Mouse (Mus musculus) lung, embryonic 14.5 days (tissue): ENCODE results near the gene Styxl1. TPM values are rescaled to one million over a fixed set of nuclear protein-coding genes. Genes with fewer than 3 reads are reported as not detected.
A peak's percentile ranks its signal among the peaks of the same experiment; 100 is the strongest.

Experiments used
- ATAC-seq: fragments of 200-750 bp; cut with Nextera tagmentation; 2 replicates; pipeline ENCODE4 v1.8.0; 2017; ENCODE audit warnings: mild to moderate bottlenecking, moderate TSS enrichment, moderate library complexity; ENCODE audit not compliant: insufficient read depth
- DNase-seq: peaks from one replicate; pipeline ENCODE4 v3.0.0-alpha.2; 2015
- H3K27ac ChIP-seq: fragments of 300-500 bp; sonication (generic); 2 replicates; pipeline ENCODE4 v1.5.1; 2014; ENCODE audit warnings: low read depth, mild to moderate bottlenecking, moderate library complexity
- H3K27me3 ChIP-seq: fragments of 300-500 bp; sonication (generic); 2 replicates; pipeline ENCODE4 v1.6.1; 2014; ENCODE audit warnings: low read length, control low read depth; ENCODE audit not compliant: insufficient read depth
- H3K36me3 ChIP-seq: fragments of 300-500 bp; sonication (generic); 2 replicates; pipeline ENCODE4 v1.6.1; 2014; ENCODE audit warnings: control low read depth; ENCODE audit not compliant: insufficient read depth
- H3K4me1 ChIP-seq: fragments of 300-500 bp; sonication (generic); 2 replicates; pipeline ENCODE4 v1.6.1; 2014; ENCODE audit warnings: antibody characterized with exemption, control low read depth; ENCODE audit not compliant: insufficient read depth
- H3K4me2 ChIP-seq: fragments of 300-500 bp; sonication (generic); 2 replicates; pipeline ENCODE4 v1.6.1; 2014; ENCODE audit warnings: mild to moderate bottlenecking
- H3K4me3 ChIP-seq: fragments of 300-500 bp; sonication (generic); 2 replicates; pipeline ENCODE4 v1.5.1; 2014; ENCODE audit warnings: low read depth, low read length
- H3K9ac ChIP-seq: fragments of 300-500 bp; sonication (generic); 2 replicates; pipeline ENCODE4 v1.6.1; 2014
- H3K9me3 ChIP-seq: fragments of 300-500 bp; sonication (generic); 2 replicates; pipeline ENCODE4 v1.6.1; 2016; ENCODE audit warnings: low read depth, low read length, control low read depth
- CTCF ChIP-seq: IDR thresholded peaks from 2 replicates; pipeline ENCODE4 v1.5.1; 2016; ENCODE audit warnings: antibody characterized with exemption, low read depth
- WGBS: fragments of 180-500 bp; shearing (Covaris S2); extraction: QIAGEN DNeasy Blood & Tissue Kit; methylation state at CpG from one replicate; pipeline ENCODE4 v1.1.7; 2014; 5-methylcytosine and 5-hydroxymethylcytosine counted together
- microRNA-seq: library from miRNA; unstranded; fragments of <30 nt; microRNA quantifications from one replicate; pipeline ENCODE4, GENCODE M21; 2016; ENCODE audit warnings: borderline number of aligned reads
- polyA plus RNA-seq: library from polyadenylated mRNA; unstranded; fragments of >200 nt; fragmentation: Nextera tagmentation; extraction: Ambion mirVana; gene quantifications from 2 replicates; pipeline ENCODE4 v1.2.1, GENCODE M21; 2014

Styxl1 gene
- polyA plus RNA-seq, 1 experiment from 2014 or later: not detected

DNA sequence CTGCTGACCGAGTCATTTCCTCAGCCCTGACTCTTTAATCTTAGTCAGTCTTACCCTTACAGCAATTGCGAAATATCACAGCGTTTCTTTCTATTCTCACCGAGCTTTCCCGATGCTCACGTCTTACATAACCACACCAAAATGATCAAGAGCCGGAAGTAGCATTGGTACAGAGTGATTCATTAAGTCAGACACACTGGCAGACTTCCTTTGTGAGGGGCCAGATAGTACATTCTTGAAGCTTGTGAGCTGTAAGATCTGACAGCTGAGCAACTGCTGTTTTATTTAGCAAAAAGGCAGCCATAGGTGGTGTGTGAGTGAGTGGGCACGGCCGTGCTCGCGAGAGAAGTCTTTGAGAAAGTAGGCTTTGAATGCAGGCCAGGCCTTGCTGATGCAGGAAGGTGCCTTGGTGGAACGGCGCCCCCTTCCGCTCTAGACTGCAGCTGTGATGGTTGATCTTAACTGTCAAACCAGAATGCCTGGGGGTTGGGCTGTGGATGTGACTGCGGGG, 75.4 kb downstream of the Styxl1 start:
- Histone ChIP-seq H3K27me3 (no peaks in the 10 kb centered on the region), H3K9me3 (no peaks in the 10 kb centered on the region), H3K36me3 (peaks cover 13% of the 10 kb centered on the region; the same call in 1 of the 2 replicates), H3K4me1 (no peaks in the 10 kb centered on the region), H3K4me2 (no peak overlapping the region), H3K4me3 (no peak overlapping the region), H3K9ac (no peak overlapping the region), H3K27ac (no peak overlapping the region)
- DNase-seq (peak; percentile 68), ATAC-seq (peak; percentile 21; the same call in 1 of the 2 replicates)
- 41% methylated on average over 15 of the region's 15 CpGs for WGBS
- peak; percentile 40 for TF ChIP-seq CTCF

DNA sequence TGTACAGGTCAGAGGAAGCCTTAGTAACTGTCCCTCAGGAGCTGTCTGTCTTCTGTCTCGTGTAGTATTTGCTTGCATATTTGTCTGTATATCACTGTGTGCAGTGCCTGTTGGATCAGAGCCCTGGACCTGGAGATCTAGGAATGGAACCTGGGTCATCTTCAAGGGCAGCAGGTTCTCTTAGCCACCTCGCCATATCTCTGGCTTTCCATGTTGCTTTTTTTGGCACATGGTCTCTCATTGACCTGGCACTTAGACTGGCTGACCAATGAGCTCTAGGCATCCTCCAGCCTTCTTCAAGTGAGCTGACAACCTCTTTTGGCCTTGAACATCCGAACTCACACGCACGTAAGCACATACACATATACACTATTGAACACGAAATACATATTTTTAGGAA, 76.0 kb downstream of the Styxl1 start:
- Histone ChIP-seq H3K36me3 (peaks cover 13% of the 10 kb centered on the region; the same call in 1 of the 2 replicates), H3K27ac (no peak overlapping the region), H3K4me3 (no peak overlapping the region), H3K4me1 (no peaks in the 10 kb centered on the region), H3K27me3 (no peaks in the 10 kb centered on the region), H3K4me2 (no peak overlapping the region), H3K9ac (no peak overlapping the region), H3K9me3 (no peaks in the 10 kb centered on the region)
- no peak for DNase-seq
- ATAC-seq: no peak
- no peak for TF ChIP-seq CTCF
- WGBS: 77% methylated on average over 6 of the region's 6 CpGs

DNA sequence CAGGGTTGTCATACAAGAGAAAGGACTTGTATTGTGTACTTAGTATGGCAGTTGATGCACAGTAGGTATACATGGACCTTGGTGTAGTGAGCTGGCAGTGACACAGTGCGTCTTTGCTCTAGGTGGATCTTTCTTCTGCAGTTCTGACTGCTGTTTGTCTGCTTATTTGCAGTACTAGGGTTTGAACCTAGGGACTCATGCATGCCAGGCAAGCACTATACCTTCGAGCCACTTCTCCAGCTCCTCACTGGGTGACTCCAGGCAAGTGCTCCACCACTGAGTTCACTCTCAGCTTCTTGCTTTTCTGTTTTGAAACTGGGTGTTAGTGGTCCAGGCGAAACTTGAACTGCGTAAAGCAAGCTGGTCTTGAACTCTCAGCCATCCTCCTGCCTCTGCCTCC, 76.6 kb downstream of the Styxl1 start:
- H3K4me1 ChIP-seq: no peaks in the 10 kb centered on the region
- H3K27ac ChIP-seq: no peak overlapping the region
- 91% methylated on average over 4 of the region's 4 CpGs for whole genome bisulfite sequencing
- no peaks in the 10 kb centered on the region for H3K9me3 ChIP-seq
- H3K27me3 ChIP-seq: no peaks in the 10 kb centered on the region
- no peak overlapping the region for H3K4me2 ChIP-seq
- no peak overlapping the region for H3K4me3 ChIP-seq
- no peak for TF ChIP-seq CTCF
- 0 out of 2 replicates have a peak, but pooled peaks cover 10% of the 10 kb centered on the region for H3K36me3 ChIP-seq
- ATAC-seq (no peak), DNase-seq (no peak)
- H3K9ac ChIP-seq: no peak overlapping the region

DNA sequence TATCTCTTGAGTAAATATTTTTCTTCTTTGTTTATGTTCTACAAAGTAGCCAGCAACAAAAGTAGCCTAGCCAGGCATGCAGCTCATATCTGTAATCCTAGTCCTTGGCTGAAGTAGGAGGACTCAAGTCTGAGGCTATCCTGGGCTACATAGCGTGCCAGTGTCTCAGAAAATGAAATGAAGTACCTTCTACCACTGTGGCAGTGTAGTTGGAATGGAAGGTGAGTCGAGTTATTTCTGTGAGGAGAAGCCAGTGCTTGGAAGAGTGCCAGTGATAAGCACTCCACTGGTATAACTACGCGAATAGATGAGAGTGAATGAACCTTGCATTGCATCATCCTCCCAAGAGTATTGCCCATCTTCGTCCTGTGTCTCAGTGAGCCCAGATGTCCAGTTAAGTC, 80.5 kb downstream of the Styxl1 start:
- H3K9ac ChIP-seq: no peak overlapping the region
- H3K4me1 ChIP-seq: no peaks in the 10 kb centered on the region
- H3K4me3 ChIP-seq: no peak overlapping the region
- 76% methylated on average over 5 of the region's 5 CpGs for WGBS
- 0 out of 2 replicates have a peak, but pooled peaks cover 8% of the 10 kb centered on the region for H3K36me3 ChIP-seq
- H3K27me3 ChIP-seq: no peaks in the 10 kb centered on the region
- H3K9me3 ChIP-seq: no peaks in the 10 kb centered on the region
- H3K4me2 ChIP-seq: no peak overlapping the region
- TF ChIP-seq CTCF: no peak
- no peak overlapping the region for H3K27ac ChIP-seq
- ATAC-seq: no peak
- no peak for DNase-seq

Small RNA genes within 50 kb of the gene (microRNA-seq; reads per million reads assigned to microRNA genes)
- gene Mir7034: not detected

Other genes with a start within 250 kb of the Styxl1 start
- 48.8 and 49.4 TPM in 2 replicates for gene Hip1, start 233.3 kb downstream of the Styxl1 start, polyA plus RNA-seq
- not detected in 2 replicates for gene Ccl26, start 214.8 kb downstream of the Styxl1 start, polyA plus RNA-seq
- 2.5 and 3.1 TPM in 2 replicates for gene Ccl24, start 205.3 kb downstream of the Styxl1 start, polyA plus RNA-seq
- gene Rhbdd2, start 145.8 kb downstream of the Styxl1 start, polyA plus RNA-seq: 40.5 and 45.7 TPM in 2 replicates
- gene Por, start 108.4 kb downstream of the Styxl1 start, polyA plus RNA-seq: 51.5 and 52.7 TPM in 2 replicates
- 38.6 and 43.5 TPM in 2 replicates for gene Tmem120a, start 33.9 kb downstream of the Styxl1 start, polyA plus RNA-seq
- gene Mdh2, start 95 bp upstream of the Styxl1 start, polyA plus RNA-seq: 464 and 470 TPM in 2 replicates
- 0.17 and 0.38 TPM in 2 replicates for gene Srrm3, start 28.5 kb upstream of the Styxl1 start, polyA plus RNA-seq
- gene Hspb1, start 109.5 kb upstream of the Styxl1 start, polyA plus RNA-seq: 62.8 and 68.1 TPM in 2 replicates
- gene Ywhag, start 156.2 kb upstream of the Styxl1 start, polyA plus RNA-seq: 74.7 and 79.0 TPM in 2 replicates
- 3.2 and 3.8 TPM in 2 replicates for gene Ssc4d, start 196.1 kb upstream of the Styxl1 start, polyA plus RNA-seq
- not detected in 2 replicates for gene Zp3, start 201.7 kb upstream of the Styxl1 start, polyA plus RNA-seq
- gene Dtx2, start 216.4 kb upstream of the Styxl1 start, polyA plus RNA-seq: 21.4 and 24.4 TPM in 2 replicates